Mouse (Mus musculus) cerebellum, adult (tissue): ENCODE results near the gene Bora.
"Not testable (repeated sequence)": the region's sequence is repeated elsewhere in the genome, so short reads cannot be mapped to it uniquely, and the experiment has no call there.

Experiments used
- ATAC-seq: cut with Nextera tagmentation; 2 replicates; pipeline ENCODE4 v1.9.2; 2017; ENCODE audit warnings: mild to moderate bottlenecking, moderate library complexity, mixed read lengths; ENCODE audit not compliant: insufficient number of reproducible peaks, low FRiP score, low TSS enrichment

Gene Bora

DNA sequence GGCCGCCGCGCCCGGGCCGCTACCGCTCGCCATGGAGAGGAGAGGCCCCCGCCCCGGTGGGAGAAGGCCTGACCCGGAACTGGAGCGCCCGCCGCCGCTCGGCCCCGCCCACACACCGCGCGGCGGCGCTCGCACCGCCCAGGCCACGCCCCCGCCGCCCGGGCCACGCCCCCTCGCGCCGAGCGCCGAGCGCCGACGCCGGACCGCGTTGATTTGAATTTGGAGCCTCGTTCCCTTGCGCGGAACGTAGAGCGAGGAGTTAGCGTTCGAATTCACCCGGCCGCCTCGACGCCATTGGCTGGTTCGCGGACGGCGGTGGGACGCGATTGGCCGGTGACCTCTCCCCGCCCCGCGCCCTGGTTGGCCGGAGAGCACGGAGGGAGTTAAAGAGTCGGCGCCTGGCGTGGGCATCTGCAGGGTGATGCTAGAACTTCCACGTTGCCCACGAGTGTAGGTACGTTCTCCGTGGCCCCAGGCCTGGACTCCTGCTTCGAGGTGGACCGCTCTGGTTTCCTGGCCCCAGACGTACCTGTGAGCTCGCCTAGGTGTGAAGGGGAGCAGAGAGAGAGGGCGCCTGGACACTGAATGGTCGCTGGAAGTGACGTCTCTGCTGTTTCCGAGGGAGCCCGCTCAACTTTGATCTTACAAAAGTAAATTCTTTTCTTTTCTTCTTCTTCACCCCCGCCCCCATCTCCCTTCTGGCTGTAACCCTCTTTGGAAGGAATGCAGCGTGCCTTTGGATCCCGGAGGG, at the start of gene Bora, which contains the start of gene Mzt1:
TSS of gene Bora (plus strand) at position 192 of the 751 bp plus-strand sequence.
TSS of gene Mzt1 (minus strand) at position 104 of the 751 bp plus-strand sequence.
- ATAC-seq, result peak; percentile 95

DNA sequence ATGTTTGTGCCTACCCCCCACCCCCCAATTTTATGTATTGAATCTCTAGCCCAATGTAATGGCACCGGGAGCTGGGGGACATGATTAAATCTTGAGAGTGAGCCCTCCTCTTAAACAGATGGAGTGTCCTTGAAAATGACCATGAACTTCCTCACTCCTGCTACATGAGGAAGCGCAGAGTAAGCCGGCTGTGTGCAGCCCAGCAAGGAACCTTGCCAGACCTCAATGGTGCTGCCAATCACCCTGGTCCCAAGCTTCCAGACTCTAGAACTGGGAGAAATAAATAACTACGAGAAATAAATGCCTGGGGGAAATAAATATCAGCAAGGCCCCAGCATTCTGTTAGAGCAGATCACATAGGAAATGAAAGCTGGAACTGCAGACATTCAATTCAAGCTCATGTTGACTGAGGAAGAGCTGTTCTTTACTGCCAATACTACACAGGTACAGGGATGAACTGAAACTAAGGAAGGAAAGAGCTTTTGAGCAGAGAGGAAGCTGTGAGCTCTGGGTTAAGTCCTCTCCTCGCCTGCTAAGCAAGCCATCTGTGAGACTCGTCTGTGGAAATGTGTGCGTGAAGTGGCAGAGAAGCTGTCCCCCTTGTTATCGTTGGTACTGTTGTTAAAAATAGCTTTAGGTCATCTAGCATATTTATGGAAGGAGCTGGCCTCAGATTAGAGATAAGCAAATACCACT, 35.6 kb upstream of the Bora start:
- ATAC-seq, result peak; percentile 67; the same call in 1 of the 2 replicates

DNA sequence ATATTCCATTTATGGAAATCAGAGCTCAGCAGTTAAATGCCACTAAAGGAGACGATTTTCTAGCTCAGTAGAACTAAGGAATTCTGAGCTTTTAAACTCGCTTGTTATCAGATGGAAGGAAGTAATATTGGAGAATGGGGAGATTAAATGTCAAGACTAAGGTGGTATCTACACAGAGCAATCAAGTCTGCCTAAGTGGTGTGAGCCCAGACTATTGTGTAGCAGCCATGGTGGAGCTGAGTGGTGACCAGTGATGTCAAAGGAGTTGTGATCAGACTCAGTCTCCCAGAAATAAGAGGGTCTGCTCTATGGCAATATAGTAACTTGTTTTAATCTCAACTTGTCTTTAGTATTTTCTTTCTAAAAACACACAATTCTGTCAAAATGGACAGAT, 35.1 kb upstream of the Bora start:
- ATAC-seq, result no peak

GRCm38 (mm10) chr14:99018691-99019090, 27.3 kb upstream of the Bora start:
- no peak for ATAC-seq

DNA sequence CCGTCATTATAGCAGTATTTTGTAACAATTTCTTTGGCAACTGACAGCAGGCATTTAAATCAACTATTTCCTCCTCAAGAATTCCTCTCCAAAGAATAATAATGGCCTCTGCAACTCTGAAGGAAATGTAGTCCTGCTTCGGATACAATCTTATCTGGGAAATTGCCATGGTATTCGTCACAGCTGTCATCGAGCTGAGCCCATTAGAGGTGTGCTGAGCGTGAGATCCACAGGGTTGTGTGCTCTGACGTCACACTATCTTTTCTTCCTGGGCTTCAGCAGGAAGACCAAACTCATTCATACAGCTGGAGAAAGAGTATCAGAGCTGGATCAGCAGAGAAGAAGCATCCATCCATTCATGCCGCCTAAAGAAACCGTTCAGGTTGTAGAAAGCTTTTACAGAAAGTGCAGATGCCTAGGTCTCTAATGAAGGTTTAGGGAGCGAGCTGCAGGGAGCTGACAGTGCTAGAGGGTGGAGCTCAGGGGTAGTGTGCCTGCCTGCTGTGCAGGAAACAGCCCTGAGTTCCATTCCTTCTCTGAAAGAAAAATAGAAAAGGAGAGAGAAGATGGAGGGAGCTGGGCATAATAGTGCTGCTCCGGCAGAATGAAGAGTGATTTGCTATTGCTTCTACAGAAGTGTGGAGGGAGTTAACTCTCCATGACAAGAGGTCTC, 26.8 kb upstream of the Bora start:
- ATAC-seq, result no peak

GRCm38 (mm10) chr14:99022346-99023086, 23.5 kb upstream of the Bora start:
- no peak for ATAC-seq

- no peak for ATAC-seq
Observed at GRCm38 (mm10) chr14:99029987-99030386, 16.0 kb upstream of the Bora start.

- ATAC-seq, result no peak
Observed at GRCm38 (mm10) chr14:99031337-99031873, 14.6 kb upstream of the Bora start.

GRCm38 (mm10) chr14:99032596-99032995, 13.4 kb upstream of the Bora start:
- no peak for ATAC-seq

- not testable (repeated sequence) for ATAC-seq
Observed at GRCm38 (mm10) chr14:99034851-99035250, 11.2 kb upstream of the Bora start.

DNA sequence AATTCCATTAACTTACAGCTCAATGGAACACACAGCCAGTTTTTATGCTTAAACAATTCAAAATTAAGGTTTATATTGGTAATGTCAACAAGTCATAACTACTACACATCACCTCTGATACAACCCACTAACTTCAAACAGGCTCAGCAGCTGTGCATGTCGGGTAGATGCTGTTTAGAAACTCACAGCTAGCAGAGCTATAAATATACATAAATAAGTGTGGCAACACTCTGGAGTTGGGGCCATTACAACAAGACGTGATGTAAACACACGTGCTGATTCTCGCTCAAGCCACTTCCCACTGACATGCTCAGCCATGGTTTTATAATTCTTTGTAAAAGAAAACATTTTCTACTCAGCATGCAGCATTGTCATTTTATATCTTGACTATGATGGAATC, 10.0 kb upstream of the Bora start:
- no peak for ATAC-seq

DNA sequence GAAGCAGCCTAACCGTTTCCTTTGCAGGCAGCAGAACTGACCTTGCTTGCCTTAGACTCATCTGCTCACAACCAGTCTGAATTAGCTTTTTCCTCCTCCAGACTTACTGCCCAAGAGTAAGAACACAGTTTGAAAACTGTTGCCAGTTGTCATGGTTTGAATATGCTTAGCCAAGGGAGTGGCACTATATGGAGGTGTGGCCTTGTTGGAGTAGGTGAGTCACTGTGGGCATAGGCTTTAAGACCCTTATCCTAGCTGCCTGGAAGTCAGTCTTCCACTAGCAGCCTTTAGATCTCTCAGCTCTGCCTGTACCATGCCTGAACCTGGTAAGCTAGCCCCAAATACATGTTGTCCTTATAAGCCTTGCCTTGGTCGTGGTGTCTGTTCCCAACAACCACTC, 8.3 kb upstream of the Bora start:
- no peak for ATAC-seq

DNA sequence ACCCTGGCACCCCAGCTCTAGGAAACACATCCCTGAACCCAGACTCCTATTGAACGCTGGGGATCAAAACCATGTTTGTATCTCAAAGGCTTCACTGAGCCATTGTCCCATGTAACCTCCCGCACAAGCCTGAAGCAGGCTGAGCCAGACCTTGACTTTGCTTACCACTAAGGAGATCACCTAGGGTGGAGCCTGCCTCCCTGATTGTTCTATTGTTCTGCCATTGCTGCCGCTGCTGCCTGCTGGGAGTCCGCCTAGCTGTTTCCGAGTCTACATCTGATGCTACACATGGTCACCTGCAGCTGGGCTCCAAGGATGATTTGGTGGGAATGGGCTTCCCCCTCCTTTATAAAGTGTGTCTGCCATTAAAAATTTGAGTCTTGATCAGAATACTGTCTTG, 6.7 kb upstream of the Bora start:
- ATAC-seq, result not testable (repeated sequence)

DNA sequence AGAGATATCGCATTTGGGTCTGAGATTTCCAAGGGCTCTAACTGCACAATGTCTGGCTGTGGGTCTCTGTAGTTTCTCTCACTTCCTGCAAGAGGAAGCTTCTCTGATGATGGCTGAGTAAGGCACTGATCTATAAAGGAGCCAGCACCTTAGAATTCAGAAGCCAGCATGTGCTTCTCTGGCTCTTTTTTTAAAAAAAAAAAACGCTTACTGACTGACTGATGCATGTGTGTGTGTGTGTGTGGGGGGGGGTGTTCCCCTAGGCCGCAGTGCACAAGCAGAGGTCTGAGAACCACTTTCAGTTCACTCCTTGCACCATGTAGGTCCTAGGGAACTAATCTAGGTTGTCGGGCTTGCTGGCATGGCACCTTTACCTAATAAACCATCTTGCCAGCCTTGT, 4.6 kb upstream of the Bora start:
- ATAC-seq, result no peak

DNA sequence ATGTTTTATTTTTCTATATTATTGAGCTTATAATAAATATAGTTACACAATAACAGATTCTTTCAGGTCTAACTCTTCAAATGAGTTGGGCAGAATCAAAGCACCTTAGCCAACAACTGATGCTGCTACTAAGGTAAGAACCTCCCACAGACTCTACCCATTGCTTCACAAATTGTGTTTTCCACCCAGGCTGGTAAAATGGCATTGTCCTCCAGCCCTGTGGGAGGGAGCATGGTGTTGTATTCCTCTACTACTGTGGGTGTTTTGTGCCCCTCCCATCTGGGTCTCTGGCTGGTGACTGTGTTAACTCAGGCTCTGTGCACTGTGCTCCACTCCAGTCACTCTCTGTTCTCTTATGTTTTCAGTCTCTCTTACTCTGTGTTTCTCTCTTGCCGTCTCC, 2.5 kb upstream of the Bora start:
- ATAC-seq, result no peak

GRCm38 (mm10) chr14:99044096-99044495, 1.9 kb upstream of the Bora start:
- ATAC-seq, result no peak

GRCm38 (mm10) chr14:99044718-99045117, 1.3 kb upstream of the Bora start:
- ATAC-seq, result no peak

GRCm38 (mm10) chr14:99045378-99046030, 518 bp upstream of the Bora start:
- peak; percentile 22 for ATAC-seq

DNA sequence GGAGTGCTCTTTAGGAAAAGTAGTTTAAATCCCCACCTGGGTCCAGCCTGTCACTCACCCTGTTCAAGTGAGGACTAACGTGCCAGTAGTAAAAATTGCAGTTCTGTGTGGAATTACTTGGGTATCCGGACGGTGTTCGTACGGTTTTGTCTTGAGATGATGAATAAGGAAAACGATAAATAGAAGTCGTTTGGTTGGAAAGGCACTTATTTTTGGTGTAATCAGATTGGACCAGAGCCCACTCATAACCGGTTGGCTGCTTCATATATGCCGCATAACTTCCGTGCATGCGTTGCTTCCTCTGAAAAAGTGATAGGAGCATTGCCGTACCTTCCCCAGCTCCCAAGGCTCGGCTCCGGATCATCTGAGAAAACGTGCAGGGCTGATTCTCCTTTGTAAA, 760 bp downstream of the Bora start:
- peak; percentile 6; the same call in 1 of the 2 replicates for ATAC-seq
